Mouse (Mus musculus) small intestine, adult 2 months (tissue): Measurements from ENCODE around the gene Ctsh. TPM values are rescaled to one million over a fixed set of nuclear protein-coding genes. Genes with fewer than 3 reads are reported as not detected.
A peak's percentile ranks its signal among the peaks of the same experiment; 100 is the strongest.
"Not testable (repeated sequence)": the region's sequence is repeated elsewhere in the genome, so short reads cannot be mapped to it uniquely, and the experiment has no call there.

Source experiments
- H3K27ac ChIP-seq: fragments of 200-500 bp; 2 replicates; pipeline ENCODE4 v1.5.1; 2012; ENCODE audit warnings: low read depth, low read length, control low read depth, inconsistent platforms; ENCODE audit not compliant: insufficient read depth
- H3K27me3 ChIP-seq: fragments of 200-500 bp; 2 replicates; pipeline ENCODE4 v1.6.1; 2012; ENCODE audit warnings: mild to moderate bottlenecking, moderate library complexity, low read length, inconsistent platforms; ENCODE audit not compliant: control insufficient read depth, insufficient read depth
- H3K36me3 ChIP-seq: fragments of 200-500 bp; 2 replicates; pipeline ENCODE4 v1.6.1; 2012; ENCODE audit warnings: mild to moderate bottlenecking, low read length, control low read depth, inconsistent platforms; ENCODE audit not compliant: control insufficient read depth, insufficient read depth
- H3K4me1 ChIP-seq: fragments of 200-500 bp; 2 replicates; pipeline ENCODE4 v1.6.1; 2012; ENCODE audit warnings: low read length, inconsistent platforms, mixed read lengths; ENCODE audit not compliant: control insufficient read depth, insufficient read depth, insufficient read length
- H3K4me3 ChIP-seq: fragments of 200-500 bp; 2 replicates; pipeline ENCODE4 v1.5.1; 2012; ENCODE audit warnings: low read depth, mild to moderate bottlenecking, control low read depth, inconsistent platforms, low read length, moderate library complexity
- CTCF ChIP-seq: fragments of 200-500 bp; IDR thresholded peaks from 2 replicates; pipeline ENCODE4 v1.5.1; 2012; ENCODE audit warnings: low read depth, mild to moderate bottlenecking, control low read depth, inconsistent platforms, low read length, moderate library complexity, mixed read lengths; ENCODE audit not compliant: insufficient replicate concordance, insufficient read length; ENCODE audit errors: extremely low read depth
- POLR2A ChIP-seq: fragments of 200-500 bp; IDR thresholded peaks from 2 replicates; pipeline ENCODE4 v1.6.1; 2012; ENCODE audit warnings: low read depth, mild to moderate bottlenecking, control low read depth, inconsistent platforms, low read length, moderate library complexity
- WGBS: fragments of 180-500 bp; shearing (Covaris S2); methylation state at CpG from one replicate; pipeline ENCODE4 v1.1.7; 2018; 5-methylcytosine and 5-hydroxymethylcytosine counted together
- polyA plus RNA-seq: library from polyadenylated mRNA; depleted of rRNA; stranded (reverse); fragments of >200 nt; gene quantifications from 2 replicates; pipeline ENCODE4 v1.2.3, GENCODE M21; 2012

The Ctsh gene
- polyA plus RNA-seq, 1 experiment, result 24.9 TPM

GRCm38 (mm10) chr9:90070174-90070573 is 16.2 kb downstream of the Ctsh start:
- TF ChIP-seq POLR2A, result no peak
- no peak for TF ChIP-seq CTCF
- Histone ChIP-seq H3K4me1 (no peaks in the 10 kb centered on the region), H3K4me3 (no peak overlapping the region), H3K27me3 (no peaks in the 10 kb centered on the region), H3K27ac (no peak overlapping the region), H3K36me3 (peaks cover 11% of the 10 kb centered on the region)
- 78% methylated on average over 7 of the region's 7 CpGs for WGBS

- H3K36me3 ChIP-seq, result no peaks in the 10 kb centered on the region
Observed at GRCm38 (mm10) chr9:90075336-90075735, 21.4 kb downstream of the Ctsh start.

GRCm38 (mm10) chr9:90076131-90076530 is 22.2 kb downstream of the Ctsh start:
- H3K36me3 ChIP-seq, result no peaks in the 10 kb centered on the region
- 89% methylated on average over 5 of the region's 5 CpGs for WGBS
- TF ChIP-seq POLR2A (no peak), CTCF (no peak)
- no peaks in the 10 kb centered on the region for H3K27me3 ChIP-seq
- H3K27ac ChIP-seq, result no peak overlapping the region
- no peak overlapping the region for H3K4me3 ChIP-seq
- no peaks in the 10 kb centered on the region for H3K4me1 ChIP-seq

More at GRCm38 (mm10) chr9:90075336-90075735, 21.4 kb downstream of the Ctsh start:
- WGBS, result 81% methylated on average over 4 of the region's 4 CpGs
- Histone ChIP-seq H3K4me1 (no peaks in the 10 kb centered on the region), H3K4me3 (no peak overlapping the region), H3K27me3 (no peaks in the 10 kb centered on the region), H3K27ac (no peak overlapping the region)
- TF ChIP-seq CTCF (no peak), POLR2A (no peak)

GRCm38 (mm10) chr9:90076849-90077461 is 23.0 kb downstream of the Ctsh start:
- TF ChIP-seq POLR2A, result no peak
- TF ChIP-seq CTCF, result peak; percentile 88; the same call in 1 of the 2 replicates
- Histone ChIP-seq H3K27ac (no peak overlapping the region), H3K27me3 (no peaks in the 10 kb centered on the region), H3K4me1 (no peaks in the 10 kb centered on the region), H3K4me3 (no peak overlapping the region), H3K36me3 (no peaks in the 10 kb centered on the region)
- 66% methylated on average over 8 of the region's 8 CpGs for WGBS

GRCm38 (mm10) chr9:90081961-90082360 is 28.0 kb downstream of the Ctsh start:
- H3K27ac ChIP-seq, H3K27me3 ChIP-seq, H3K36me3 ChIP-seq, H3K4me3 ChIP-seq, H3K4me1 ChIP-seq: not testable (repeated sequence)
- 61% methylated on average over 6 of the region's 6 CpGs for WGBS

GRCm38 (mm10) chr9:90082992-90083391 is 29.0 kb downstream of the Ctsh start:
- Histone ChIP-seq H3K4me3 (no peak overlapping the region), H3K27me3 (no peaks in the 10 kb centered on the region), H3K4me1 (no peaks in the 10 kb centered on the region), H3K27ac (no peak overlapping the region), H3K36me3 (peaks cover 4% of the 10 kb centered on the region)
- no peak for TF ChIP-seq POLR2A
- 79% methylated on average over 1 of the region's 1 CpGs for WGBS

GRCm38 (mm10) chr9:90084152-90084551 is 30.2 kb downstream of the Ctsh start:
- Histone ChIP-seq H3K27ac (no peak overlapping the region), H3K4me3 (no peak overlapping the region), H3K27me3 (no peaks in the 10 kb centered on the region), H3K36me3 (peaks cover 7% of the 10 kb centered on the region), H3K4me1 (no peaks in the 10 kb centered on the region)
- TF ChIP-seq POLR2A, result no peak
- TF ChIP-seq CTCF, result no peak
- WGBS, result 84% methylated on average over 3 of the region's 3 CpGs

- 69% methylated on average over 8 of the region's 8 CpGs for WGBS
- peaks cover 15% of the 10 kb centered on the region for H3K36me3 ChIP-seq
- H3K27ac ChIP-seq, result no peak overlapping the region
- H3K4me3 ChIP-seq, result no peak overlapping the region
- TF ChIP-seq POLR2A, result no peak
- TF ChIP-seq CTCF, result no peak
- no peaks in the 10 kb centered on the region for H3K27me3 ChIP-seq
- H3K4me1 ChIP-seq, result no peaks in the 10 kb centered on the region
Observed at GRCm38 (mm10) chr9:90084766-90085468, 31.0 kb downstream of the Ctsh start.
